Mouse (Mus musculus) mouse trophoblast stem cell (cell line): ENCODE results near the gene Tvp23a.

Source experiments
- in situ Hi-C, 2 experiments: fragments of 300-500 bp; cut with MseI, MboI; formaldehyde crosslinking; loops; 2 replicates in 1 of 2; 3 replicates in 1 of 2; pipeline ENCODE4 v1.15.1; 2025

Tvp23a gene

GRCm38 (mm10) chr16:10447264-10447594, at the start of gene Tvp23a:
Gene Tvp23a, minus strand, starts transcription at chr16:10447362.
- in situ Hi-C loops, result no loop called here

GRCm38 (mm10) chr16:10495824-10496298, 48.7 kb upstream of the Tvp23a start:
- in situ Hi-C loops, result no loop called here

DNA sequence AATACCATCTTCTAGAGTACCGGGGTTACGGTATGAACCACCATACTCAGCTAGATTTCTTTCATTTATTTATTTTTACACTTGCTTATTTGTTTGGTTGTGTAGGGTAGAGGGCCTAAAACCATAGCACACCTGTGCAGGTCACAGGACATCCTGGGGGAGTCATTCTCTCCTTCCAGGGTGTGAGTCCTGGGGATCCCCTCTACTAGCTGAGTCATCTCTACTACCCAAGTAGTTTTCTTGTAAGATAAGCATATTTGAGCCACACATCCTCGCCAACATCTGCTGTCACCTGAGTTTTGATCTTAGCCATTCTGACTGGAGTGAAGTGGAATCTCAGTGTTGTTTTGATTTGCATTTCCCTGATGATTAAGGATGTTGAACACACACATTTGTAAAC, 45.4 kb upstream of the Tvp23a start:
- in situ Hi-C loops, result no loop called here

GRCm38 (mm10) chr16:10491716-10492115, 44.6 kb upstream of the Tvp23a start:
- in situ Hi-C loops, result no loop called here

- in situ Hi-C loops, result no loop called here
These were observed 43.5 kb upstream of the Tvp23a start for GRCm38 (mm10) chr16:10490503-10491150.

DNA sequence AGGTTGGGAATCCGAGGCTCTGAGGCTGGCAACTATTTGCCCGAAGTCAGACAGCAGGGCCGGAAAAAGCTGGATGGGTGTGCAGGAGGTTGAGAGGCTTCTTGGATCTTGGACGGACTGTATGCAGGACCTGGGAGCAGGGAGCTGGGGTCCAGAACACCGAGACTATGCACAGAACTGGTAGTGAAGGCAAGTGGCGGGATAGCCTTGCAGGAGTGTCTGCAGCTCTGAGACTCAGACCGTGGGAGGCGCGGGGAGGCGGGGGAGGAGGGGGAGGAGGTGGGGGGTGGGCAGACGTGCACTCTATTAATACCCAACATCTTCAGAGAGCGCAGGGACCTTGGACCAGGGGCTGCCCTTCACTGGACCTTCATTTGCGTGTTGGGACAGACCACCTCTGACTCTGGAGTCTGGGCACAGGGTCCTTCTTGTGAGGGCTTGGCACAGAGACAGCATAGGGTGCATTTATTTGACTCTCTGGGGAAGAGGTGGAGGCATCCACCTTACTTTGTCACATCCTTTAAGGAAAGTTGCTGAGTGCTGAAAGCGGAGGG, 42.8 kb upstream of the Tvp23a start:
- in situ Hi-C loops, result no loop called here

- in situ Hi-C loops, result no loop called here
These were observed 42.3 kb upstream of the Tvp23a start for GRCm38 (mm10) chr16:10489483-10489882.

DNA sequence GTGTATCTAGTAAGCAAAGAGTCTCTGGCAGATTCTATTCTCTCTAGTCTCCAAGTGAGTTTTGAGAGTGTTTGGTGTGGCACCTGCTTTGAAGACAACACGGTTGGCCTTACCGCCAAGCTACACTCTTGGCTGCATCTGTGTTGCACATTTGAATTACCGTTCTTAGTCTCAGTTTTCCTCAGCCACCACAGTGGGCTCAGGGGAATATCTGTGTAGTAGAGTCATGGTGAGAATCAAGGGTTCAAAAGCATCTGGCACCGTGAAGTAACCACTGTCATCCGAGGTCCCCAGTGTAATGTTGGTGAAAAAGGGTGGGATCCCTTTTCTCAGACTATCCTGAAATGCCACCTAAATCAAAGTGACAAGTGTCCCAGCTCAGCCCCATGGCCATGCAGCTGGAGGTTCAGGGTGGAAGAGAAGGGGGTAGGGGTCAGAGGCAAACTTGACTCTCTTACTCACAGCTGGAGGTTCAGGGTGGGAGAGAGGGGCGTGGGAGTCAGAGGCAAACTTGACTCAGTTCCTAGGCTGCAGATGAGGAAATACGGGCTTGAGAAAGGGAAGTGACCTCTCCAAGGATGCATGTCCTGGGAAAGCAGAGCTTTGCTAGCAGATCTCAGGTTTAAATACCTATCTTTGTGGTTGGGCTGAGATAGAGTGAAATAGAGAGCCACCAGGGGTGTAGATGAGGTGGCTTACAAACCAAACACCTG, 41.8 kb upstream of the Tvp23a start:
- in situ Hi-C loops, result no loop called here

DNA sequence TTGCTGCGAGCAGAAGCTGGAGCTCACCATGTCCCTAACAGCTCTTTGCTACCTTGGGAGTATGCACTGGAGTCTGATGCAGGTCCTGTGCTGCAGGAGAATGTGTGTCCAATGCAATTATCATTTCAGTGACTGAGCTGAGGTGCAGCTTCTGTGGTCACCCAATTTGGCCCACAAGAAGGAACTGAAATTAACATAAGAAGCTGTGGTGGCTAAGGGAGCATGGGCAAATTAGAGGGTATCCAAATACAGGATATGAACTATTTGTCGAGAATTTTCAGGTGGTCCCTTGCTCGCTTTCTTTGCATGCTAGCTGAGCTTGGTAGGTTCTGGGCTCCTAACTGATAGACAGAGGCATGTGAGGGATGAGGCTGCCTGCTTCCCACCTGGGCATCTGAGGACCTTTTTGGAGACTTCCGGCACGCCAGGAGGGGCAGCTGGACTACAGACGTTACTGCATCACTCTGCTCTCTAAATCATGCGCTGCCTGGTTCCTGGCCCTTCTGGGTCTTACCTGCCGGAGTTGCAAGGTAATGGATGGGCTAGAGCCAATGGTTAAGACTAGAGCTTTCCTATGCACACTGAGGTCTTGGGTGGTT, 40.8 kb upstream of the Tvp23a start:
- in situ Hi-C loops, result no loop called here

DNA sequence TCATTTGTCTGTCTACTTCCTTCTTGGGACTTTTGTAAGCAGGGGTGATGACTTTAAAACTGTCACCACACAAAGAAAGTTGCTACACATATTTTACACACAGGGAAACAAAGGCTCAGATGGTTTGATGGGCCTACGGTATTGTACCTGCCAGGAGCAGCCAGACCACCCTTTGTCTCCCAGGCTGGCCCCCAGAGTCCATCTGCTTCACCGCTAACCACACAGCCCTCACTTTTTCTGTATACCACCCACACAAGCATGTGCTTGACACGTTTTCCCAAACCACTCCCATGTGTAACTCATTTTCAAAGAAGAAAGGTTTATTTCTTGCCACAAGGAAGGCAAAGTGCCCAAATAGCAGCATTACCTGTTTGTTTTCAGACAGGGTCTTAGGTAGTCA, 39.8 kb upstream of the Tvp23a start:
- in situ Hi-C loops, result no loop called here

DNA sequence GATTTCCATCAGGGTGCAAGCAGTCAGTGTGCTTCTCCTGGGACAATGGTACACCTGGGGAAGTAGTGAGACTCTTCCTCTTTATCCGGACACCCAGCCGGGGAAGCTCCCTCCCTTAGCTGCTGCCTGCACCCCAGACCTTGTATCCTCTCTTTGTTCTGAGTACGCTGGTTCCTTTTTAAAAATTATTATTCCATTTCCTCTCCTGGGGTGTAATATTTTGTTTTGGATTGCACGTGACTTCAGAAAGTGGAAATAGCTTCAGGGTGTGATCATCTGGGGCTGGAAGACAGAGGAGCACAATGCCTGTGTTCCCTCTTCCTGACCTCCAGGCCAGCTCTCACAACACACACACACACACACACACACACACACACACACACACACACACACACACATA, 35.2 kb upstream of the Tvp23a start:
- in situ Hi-C loops, result no loop called here

- in situ Hi-C loops, result no loop called here
These were observed 32.7 kb upstream of the Tvp23a start, which contains the start of gene Ciita for GRCm38 (mm10) chr16:10479857-10480256. Gene Ciita, plus strand, starts transcription at chr16:10480059.

DNA sequence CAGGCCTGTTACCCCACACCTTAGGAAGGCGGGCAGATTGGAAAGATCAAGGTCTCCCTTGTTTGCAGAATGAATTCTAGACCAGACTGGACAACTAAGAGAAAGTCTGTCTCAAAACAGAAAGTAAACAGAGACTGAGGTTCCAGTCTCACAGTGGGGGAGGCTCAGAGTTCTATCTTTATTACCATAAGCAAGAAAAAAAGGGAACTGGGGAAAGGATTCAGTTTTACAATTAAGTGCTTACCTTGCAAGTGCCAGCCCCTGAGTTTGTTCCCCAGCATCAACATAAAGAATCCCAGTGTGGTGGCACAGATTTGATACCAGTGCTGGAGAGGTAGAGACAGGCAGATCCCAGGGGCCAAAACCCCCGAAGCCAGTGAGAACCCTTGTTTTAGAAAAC, 28.8 kb upstream of the Tvp23a start:
- in situ Hi-C loops, result no loop called here

DNA sequence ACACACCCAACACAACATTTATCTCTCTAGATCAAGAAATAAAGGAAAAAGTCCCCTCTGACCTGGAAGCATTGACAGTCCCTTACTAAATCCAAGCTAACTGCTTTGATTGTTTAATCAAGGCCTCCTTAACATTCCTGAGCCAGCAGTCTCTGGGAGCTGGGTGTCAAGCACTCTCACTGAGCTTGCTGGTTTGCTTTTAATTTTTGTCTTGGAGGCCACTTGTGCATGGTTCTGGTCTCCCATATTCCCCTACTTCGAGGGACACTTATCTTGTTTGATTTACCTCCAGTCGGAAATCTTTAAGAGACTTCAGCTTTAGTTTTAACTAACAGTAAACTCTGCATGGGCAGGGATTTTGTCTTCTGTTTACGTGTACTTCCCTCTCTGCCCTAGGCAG, 27.8 kb upstream of the Tvp23a start:
- in situ Hi-C loops, result no loop called here

DNA sequence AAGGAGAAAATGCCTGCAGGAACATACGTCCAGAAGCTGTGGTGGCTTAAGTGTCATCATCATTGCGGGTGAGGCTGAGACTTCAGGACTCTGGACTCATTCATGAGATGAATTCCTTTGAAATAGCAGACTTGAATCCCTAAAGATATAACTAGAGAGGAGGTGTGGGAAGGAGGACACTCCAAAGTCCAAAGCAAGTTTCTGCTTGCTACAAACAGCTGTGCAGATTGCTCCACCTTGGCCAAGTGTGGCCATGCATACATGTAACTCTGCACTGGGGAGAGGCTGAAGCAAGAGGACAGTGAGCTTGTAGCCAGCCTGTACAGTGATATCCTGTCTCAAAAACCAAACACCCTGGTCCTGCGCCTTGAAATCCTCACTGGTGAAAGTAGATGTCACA, 24.8 kb upstream of the Tvp23a start:
- in situ Hi-C loops, result no loop called here

DNA sequence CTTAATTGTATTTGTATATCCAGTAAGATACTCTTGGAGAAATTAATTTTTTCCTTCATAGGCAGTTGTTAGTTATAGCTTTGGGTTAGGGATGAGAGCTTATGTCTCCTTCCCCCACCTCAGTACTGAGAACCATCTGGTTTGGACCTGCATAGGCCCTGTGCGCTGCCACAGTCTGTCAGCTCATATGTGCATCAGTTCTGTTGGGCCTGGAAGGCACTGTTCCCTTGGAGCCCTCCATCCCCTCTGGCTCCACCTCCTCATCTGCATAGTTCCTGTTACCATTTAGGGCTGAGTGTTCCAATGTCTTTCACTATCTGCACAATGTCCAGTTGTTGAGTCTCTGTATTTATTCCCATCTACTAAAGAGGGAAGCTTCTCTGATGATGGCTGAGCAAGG, 21.0 kb upstream of the Tvp23a start:
- in situ Hi-C loops, result no loop called here

- in situ Hi-C loops, result no loop called here
These were observed 20.4 kb upstream of the Tvp23a start for GRCm38 (mm10) chr16:10467391-10468107.

- in situ Hi-C loops, result no loop called here
These were observed 18.0 kb upstream of the Tvp23a start for GRCm38 (mm10) chr16:10465011-10465681.

DNA sequence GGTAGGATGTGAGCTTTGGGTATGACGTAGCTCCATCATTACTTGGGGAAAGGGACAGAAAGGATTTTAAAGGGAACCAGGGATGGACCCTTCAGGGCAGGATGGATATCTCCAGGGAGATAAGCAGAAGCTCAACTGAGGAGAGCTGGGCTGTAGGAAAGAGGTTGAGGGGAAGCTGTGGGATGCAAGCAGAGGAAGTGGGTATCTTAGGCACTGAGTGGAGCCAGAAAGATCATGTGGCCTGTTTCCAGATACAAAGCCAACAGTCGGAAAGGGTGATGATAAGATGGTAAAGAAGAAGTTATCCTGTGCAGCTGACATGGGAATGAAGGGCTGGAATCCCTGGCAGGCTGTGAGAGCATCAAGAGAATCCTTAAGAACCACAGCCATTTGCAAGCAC, 14.0 kb upstream of the Tvp23a start:
- in situ Hi-C loops, result no loop called here

GRCm38 (mm10) chr16:10460188-10460587, 13.0 kb upstream of the Tvp23a start:
- in situ Hi-C loops, result no loop called here

GRCm38 (mm10) chr16:10454583-10454974, 7.4 kb upstream of the Tvp23a start:
- in situ Hi-C loops, result no loop called here
